Mouse (Mus musculus) embryo, embryonic 11 days (tissue): ENCODE results near the gene Smtn.
A peak's percentile ranks its signal among the peaks of the same experiment; 100 is the strongest.

Experiments
- DNase-seq: peaks from one replicate; pipeline ENCODE4 v3.0.0-alpha.2; 2015

The Smtn gene

DNA sequence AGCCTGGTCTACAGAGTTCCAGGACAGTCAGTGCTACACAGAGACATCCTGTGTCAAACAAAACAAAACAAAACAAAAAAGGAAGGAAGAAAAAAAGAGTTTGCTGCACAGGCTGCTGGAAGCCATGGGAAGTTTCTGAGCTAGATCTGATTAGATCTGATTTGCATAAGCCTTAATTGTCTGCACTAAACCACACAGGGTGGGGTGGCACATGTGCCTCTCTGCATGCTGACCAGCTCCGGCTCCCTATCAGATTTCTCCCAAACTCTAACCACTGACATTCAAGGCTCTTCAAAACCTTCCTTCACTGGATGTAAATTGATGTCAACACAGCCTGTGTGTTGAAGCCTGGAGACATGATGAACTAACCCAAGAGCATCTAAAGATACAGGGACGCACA, 6.6 kb upstream of the Smtn start:
- no peak for DNase-seq

DNA sequence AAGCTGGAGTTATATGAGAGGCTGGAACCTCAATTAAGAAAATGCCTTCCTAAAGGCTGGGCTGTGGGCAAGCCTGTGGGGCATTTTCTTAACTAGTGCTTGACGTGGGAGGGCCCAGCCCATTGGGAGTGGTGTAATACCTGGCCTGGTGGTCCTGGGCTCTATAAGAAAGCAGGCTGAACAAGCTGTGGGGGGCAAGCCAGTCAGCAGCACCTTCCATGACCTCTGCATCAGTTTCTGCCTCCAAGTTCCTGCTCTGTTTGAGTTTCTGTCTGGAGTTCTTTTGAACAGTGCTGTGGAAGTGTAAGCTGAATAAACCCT, 5.8 kb upstream of the Smtn start:
- DNase-seq, result no peak

DNA sequence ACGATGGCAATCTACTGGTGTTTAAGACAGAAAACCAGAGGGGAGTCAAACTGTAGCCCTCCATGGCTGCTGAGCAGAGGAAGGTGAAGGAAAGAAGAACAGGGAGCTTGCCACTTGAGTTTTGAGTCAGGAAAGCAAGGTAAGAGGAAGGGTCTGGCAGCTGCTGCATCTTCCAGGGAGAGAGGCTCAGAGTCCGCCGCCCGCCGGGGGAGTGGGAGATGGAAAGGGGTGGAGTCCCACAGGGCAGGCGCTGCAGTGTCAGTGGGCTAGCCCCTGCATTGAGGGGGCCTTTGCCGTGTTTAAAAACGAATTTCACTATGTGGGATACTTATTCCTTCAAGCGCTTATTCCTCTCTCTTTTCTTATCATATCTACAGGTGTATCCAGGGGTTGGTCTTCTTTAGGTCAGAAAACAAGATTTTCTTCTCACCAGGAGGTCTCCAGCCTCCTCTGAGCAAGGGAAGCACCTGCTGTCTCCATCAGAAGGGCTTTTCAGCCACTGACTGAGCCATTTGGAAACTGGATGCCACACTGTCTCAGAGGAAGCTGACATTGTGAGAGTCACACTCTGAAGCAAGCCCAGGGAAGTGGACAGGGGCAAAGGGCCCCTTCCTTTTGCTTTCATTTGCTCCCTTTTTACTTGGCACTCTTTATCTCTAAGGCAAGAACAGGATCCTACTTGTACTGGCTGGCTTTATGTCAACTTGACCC, 5.3 kb upstream of the Smtn start:
- no peak for DNase-seq

DNA sequence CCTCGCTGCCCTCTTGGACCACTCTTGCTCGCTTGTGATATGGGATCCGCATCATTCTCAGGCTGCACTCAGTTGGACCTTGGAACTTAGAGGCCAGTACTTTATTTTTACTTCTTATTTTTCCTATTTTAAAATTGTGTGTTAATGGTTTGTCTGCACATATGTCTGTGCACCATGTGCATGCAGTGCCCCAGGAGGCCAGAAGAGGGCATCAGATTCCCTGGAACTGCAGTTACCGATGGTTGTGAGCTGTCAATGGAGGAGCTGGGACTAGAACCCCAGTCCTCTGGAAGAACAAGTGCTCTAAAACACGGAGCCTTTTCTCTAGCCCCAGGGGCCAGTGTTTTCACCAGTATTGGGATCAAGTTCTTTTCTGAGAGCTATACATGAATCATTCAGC, 4.0 kb upstream of the Smtn start:
- no peak for DNase-seq

DNA sequence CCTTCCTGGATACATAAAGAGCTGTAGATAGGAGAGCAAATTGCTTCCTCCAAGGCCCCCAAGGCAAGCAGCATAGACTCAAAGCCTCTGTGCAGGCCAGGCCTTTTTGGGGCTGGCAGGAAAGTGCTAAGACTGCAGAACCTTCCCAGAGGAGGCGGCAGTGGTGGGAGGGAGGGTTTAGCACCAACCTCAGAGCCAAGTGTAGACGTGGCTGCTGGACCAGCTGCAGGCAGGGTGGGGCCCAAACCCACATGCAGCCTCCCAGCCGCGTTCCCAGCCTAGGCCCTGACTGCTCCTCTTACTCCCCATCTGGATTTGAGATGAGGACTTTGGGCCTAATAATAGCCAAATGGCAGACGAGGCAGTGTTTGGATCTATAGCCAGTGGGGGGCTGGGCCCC, 2.6 kb upstream of the Smtn start:
- DNase-seq, result no peak

DNA sequence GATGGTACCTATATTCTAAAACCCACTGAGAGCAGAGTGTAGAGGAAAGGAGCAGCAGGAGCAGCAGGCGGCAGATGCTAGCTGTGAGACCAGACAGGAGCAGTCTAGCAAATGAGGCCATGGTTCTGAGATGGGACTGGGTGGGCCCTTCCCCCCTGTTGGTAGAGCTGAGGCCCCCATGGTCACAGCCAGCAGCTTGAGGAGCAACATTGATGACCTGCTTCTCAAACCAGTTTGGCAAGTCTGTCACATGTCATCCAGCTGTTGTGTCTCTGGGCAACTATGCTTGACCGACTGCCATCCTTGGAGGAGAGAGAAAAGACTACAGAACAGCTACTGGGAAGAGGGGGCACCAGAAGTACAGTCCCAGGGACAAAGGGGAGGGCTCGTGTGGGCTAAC, 1.5 kb upstream of the Smtn start:
- no peak for DNase-seq

DNA sequence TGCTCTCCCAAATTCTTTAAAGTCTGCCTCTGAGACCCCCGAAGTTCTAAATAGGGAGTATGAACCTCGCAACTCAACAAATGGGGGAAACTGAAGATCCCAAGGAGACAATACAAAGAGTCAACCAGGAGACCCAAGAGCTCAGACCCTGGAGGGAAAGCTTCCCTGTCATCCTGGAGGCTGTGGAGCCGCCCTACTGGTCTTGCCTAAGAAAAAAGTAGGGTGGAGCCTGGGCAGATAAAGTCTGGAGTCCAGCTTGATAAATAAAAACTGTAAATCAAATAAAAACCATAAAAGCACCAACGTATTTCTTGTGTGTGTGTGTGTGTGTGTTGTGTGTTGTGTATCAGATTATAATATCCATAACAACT, 601 bp downstream of the Smtn start:
- DNase-seq, result no peak

DNA sequence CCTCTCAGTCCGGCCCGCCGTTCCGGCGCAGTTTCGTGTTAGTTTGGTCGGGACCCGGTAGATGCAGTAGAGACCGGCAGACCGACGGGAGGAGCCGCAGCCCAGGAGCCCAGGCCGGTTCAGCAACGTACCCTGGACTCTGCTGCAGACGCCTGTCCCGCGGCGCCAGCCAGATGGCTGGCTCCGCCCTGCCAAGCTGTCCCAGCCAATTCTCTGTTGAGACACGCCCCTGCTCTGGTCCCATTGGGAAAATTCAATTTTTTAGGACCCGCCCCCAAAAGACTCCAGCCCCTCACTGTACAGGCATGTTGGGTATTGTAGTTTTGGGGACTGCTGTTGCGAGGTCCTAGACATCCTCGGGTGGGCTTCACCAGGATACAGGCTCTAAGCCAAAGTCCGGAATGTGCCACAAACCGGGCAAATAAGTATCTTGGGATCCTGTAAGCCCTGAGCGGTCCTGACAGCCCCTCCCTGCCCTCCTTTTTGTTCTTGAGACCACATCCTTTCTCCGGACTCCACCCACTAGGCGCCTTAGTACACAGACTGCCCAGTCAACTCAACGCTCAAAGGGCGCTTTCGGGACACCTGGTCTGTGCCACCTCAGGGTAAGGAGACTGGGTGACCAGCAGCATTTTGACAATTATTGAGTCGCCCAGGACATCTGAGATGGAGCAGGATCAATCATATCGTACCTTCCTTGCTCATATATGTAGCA, 1.1 kb downstream of the Smtn start:
- DNase-seq, result peak; percentile 97

DNA sequence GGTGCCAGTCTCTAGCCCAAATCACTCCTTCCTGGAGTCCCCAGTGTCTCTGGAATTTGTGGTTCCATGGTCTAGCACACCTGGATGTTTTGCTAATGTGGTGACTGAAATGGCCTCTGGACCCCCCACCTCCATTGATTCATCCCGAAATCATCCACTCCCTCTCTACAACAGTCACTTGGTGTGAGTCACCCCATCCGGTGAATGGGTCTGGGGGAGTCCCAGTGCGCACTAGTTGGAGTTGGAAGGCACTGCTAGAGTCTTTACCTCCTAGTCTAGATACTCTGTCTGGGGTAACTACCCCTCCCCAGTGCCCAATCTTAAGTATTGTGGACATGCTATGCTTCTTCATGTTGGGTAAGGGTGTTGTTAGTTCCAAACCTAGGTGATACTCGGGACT, 2.1 kb downstream of the Smtn start:
- DNase-seq, result no peak

DNA sequence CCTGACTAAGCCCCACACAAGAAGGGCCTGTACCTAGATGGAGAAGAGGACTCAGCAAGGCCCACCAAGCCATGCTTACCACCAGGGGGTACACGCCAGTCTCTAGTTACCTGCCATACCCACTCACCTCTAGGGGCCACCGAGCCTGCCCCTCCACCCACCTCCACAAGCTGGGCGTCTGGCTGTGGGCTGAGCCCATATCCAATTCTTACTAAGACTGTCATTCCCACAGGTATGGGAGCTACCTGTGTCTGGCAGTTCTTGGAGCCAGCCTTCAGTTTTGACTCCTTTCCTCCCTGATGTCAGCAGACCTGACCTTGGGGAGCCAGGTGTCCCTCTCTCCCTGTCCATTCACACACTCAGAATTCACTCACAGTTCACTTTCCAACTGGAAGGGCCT, 2.7 kb downstream of the Smtn start:
- DNase-seq, result no peak

DNA sequence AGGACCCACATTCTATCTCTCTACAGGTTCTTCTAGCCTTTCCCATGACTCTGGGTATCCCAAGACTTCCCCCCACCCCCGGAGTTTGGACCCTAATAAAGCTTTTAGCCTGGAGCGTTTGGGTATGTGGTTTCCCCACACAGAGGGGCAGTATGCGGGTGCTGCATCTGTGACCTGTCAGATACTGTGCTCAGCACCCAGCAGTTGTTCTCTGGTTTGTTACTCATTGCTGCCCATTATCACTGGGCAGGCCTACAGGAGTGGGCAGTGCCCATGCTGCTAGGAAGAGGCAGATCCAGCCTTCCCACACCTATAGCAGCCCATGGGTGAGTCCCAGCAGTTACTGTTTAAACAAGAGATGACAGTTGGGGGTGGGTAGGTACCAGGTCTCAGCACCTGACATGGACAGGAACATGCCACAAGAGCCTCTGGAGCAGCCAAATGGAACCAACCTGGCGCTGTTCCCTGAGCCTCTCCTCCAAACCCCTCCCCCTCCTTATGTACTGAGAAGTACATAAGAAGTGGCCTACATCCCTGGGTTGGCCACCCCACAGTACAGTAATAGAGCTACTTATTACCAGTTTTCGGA, 3.6 kb downstream of the Smtn start:
- DNase-seq, result no peak

DNA sequence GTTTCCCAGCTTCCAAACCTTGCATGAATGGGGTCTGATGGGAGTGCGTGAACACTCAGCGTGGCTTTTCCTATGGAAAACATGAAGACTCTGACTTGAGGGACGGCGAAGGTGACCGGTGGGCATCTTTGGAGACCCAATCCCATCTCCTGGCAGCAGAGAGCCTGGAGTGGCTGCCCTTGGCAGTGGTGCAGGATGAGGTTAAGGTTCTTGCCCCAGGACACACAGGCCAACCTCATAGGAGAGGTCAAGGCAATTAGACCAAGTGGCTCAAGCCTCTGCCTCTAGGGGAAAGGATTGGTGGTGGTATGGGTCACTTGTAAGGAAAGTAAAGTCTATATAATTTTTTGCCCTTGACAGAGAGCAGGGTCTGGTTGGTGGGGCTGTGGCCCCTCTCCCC, 4.3 kb downstream of the Smtn start:
- DNase-seq, result no peak

DNA sequence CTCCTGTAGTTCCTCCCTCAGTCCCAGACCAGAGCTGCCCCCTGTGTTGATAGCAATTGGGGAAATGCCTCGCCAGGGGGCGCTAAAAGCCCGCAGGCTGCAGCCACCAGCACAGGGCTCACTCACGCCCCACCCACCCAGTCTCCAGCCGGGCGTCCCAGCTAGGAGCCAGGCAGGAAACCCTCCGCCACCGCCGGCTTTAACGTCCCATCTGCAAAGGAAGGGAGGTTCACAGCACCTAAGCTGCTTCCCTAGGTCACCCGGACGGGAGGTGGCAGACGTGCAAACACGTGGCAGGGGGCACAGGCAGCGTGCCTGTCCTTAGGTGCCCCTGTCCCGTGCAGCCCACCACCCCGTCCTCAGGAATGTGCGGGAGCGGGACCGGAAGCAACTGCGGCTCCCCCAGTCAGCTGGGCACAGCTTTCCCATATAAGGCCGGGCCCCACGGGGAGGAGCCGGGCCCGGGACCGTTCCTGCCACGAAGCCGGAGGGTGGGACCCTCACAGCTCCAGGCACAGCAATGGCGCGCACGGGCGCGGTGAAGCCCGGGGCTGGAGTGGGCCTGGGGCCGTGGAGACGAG, 4.9 kb downstream of the Smtn start:
- peak; percentile 95 for DNase-seq

DNA sequence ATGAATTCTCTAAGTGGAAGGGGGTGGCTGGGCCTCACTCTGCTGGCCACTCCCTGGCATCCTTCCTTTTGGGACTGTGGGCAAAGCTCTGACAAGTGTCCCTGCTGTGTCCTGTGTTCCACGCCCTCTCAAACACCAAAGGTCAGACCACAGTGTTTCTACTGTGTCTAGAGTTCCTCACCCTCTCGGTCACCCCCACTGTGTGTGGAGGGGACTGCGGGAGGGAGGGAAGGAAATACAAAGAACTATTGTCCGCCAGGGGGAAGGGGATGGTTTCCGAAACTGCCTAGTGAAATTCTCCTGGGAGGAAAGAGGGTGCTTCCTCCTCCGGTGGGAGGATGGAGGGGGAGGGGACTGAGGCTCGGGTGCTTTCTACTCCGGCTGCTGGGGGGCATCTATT, 5.5 kb downstream of the Smtn start:
- no peak for DNase-seq

DNA sequence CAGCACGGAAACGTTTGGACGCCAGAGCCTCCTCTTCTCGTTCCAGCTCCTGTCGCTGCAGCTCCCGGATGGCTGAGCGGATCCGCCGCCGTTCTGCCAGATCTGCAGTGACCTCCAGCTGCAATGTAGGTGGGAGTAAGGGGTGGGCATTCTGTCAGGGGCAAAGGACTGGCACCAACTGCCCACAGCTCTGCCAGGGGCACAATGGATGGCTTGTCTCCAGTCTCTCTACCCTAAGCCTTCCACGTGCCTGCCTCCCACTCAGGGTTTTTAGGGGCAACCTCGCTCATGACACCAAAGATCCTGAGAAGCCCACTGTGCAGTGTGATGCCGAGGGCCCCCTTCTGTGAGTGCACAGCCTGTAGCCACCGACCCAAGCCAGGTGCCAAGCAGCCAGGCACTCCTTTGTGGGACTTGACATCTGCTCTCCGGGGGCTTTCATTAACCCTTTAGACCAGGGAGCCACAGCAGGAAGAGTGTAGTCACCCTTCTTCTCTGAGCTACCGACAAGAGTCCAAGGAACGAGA, 6.9 kb downstream of the Smtn start:
- DNase-seq, result no peak

DNA sequence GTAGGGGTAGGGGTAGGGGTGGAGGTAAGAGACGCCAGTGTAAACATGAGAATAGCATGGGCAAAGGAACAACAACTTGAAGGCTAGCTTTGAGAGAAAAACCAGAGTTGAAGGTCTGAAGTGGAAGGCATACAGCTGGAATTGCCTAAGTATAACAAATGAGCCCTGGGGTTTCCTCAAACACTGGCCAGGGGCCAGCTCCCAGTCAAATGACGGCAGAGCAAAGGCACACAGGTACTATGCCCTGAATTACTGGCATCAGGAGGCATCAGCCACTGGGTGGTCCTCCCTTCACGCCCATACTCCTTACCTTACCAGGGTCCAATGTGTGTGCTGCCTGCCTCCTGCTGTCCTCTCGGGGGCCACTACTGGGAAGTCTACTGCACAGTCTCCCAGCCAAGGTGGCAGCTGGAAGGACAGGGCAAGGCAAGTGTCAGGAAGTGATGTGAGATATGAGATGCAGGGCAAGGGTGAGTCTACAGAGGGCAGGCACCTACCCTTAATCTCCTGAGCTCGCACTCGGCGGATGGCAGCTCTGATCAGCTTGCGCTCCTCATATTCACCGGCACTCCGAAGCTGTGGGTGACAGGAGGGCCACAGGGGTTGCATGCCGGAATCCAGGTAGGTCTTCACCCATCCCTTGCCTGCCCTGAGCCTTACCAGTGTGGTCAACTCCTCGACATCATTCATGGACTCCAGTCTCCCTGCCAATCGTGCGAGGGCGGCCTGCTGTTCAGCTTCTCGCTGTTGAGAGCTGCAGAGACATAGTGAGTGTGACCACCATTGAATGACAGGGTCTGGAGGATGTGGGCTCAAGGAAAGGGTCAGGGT, 8.1 kb downstream of the Smtn start:
- no peak for DNase-seq

DNA sequence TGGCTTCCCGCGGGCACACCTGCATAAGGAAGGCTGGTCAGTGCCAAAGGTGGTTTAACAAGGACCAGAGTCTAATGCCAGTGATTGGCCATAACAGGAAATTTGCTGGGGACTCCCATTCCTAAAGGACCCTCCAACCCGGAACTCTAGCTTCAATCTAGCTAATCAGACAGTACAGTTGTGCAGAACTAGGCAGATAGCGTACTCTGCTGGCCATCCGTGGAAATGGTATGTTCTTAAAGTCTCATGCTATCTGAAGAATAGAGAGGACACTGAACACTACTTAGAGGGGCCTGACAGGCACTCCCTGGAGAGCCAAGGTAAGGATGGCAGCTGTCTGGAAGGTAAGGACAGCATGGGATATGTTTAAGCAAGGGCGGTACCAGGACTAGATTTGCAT, 8.8 kb downstream of the Smtn start:
- no peak for DNase-seq

DNA sequence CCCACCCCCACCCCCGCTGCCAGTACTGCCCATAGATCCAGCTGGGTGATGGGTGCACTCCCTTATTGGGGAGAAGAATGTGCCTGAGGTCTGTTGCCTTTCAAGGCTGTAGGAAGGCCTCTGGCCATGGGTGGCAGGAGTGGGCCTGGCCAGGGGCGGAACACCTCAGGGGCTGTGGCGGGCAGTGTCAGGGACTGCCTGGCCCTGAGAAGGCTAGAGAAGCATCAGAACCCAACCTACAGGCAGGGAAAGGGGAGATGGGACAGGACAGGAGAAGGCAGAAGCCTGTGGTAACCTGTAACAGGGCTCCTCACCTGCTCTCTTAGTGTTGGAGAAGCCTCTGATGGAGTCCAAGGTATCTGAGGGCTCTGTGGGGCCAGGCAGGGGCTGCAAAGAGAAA, 9.7 kb downstream of the Smtn start:
- no peak for DNase-seq

DNA sequence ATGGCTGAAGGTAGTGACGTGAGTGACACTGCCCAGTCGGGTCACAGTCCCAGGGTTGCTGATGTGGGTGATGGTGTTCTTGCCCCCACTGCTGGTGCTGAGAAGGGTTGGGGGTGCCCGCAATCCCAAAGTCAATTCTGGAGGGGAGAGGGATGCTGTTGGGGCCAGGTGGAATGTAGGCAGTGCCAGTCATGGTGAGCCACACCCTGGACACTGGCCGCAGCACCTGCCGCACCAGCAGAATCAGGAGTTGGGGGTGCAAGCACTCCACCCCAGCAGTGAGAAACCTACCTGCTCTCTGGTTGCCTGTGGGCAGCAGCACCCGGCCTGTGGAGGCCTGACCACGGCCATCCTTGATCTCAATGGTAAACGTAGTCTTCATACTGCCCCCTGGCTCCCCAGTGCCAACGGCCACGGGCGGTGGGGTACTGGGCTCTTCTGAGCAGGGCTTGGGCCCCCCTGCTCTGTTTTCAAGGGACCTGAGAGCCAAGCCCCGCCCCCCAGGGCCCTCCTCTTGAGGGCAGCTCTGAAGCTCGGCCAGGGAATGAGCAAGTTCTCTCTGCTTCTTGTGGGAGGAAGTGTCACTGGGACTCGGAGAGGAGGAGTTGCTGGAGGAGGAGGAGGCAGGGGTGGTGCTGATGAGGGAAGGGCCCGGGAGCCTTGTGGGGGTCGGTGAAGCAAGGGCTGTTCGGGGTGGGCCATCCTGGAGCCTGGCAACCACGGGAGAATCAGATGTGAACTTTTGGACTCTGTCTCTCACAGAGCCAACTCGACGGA, 10.7 kb downstream of the Smtn start:
- DNase-seq, result no peak

DNA sequence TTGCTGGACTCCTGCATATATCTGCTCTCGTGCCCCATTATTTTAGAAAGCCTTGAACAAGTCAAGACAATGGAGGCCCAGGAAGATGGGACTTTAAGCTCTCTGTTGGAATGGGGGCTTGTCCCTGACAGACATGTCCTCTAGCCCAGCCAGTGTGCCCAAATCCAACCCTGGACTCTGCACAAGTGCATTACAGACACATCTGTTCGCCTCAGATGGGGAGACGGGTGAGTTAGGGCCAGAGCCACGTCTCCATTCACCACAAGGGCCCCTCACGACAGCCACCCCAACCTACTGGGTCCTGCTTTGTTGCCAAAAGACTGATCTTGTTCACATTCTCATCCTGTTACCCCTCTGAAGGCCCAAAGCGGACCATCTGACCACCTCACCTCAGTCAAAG, 12.2 kb downstream of the Smtn start:
- no peak for DNase-seq

DNA sequence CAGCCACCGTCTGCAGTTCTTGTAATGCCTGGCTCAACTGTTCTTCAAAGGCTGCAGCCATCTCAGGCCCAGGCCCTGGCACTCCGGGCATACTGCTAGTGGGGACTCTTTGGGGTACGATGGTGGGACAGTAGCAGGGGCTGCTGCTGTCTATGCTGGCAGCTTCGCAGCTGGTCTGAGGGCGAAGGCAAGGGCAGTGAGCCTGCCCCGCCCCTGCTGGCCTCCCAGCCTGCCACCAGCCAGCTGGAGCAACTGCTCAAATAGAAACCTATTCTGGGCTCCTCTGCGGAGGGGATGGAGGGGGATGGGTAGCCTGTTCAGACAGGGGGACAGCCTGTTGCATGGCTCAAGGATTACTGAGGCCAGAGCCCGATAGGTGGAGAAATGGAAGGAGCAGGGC, 12.6 kb downstream of the Smtn start:
- no peak for DNase-seq

DNA sequence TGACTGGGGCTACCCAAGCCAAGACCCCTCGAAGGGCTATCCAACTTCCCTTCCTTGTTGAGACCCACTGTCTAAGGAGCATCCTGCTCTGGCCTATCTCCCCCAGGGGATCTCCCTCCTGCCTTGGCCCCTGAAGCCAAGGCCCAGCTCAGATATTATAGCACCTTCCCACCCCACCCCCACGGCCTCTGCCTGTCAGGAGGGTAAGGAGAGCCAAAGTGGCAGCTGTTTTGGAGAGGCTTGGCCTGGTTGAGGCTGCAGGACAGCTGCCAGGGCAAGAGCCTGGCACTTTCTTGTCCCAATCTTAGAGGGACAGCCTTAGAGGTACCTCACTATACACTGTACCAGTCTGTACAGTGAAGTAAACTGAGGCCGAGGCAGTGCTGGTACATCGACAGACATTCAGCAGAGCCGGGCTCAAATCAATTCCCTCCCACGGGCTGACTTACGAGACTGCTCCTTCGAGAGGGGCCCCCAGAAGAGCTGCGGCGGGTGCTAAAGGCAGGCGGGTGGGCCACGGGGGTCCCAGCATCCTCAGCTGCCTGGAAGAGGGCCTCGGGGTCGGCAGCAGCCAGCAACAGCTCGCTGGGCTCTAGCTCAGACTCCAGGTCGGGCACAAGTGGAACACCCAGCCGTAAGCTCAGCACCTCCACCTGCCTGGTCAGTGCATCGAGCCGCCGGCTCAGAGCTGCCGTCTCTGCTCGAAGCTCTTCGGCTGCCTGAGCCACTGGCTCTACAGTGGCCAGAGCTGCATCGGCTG, 13.3 kb downstream of the Smtn start:
- no peak for DNase-seq
